Mouse (Mus musculus): ENCODE data around the gene Zdhhc12. TPM values are rescaled to one million over a fixed set of nuclear protein-coding genes. Genes with fewer than 3 reads are reported as not detected.
A peak's percentile ranks its signal among the peaks of the same experiment; 100 is the strongest.

The Zdhhc12 gene
- total RNA-seq, 2 experiments from 2014 or later = 3.4 to 4.2 TPM

- no peak for DNase-seq
Observed at GRCm38 (mm10) chr2:30100214-30100613, 6.8 kb upstream of the Zdhhc12 start.

- peak; percentile 62 for DNase-seq
Observed at GRCm38 (mm10) chr2:30095882-30096527, 2.6 kb upstream of the Zdhhc12 start.

- no peak for DNase-seq
Observed at GRCm38 (mm10) chr2:30094208-30094588, 750 bp upstream of the Zdhhc12 start.

- DNase-seq = no peak
Observed at GRCm38 (mm10) chr2:30092280-30092918, 1.0 kb downstream of the Zdhhc12 start.

- no peak for DNase-seq
Observed at GRCm38 (mm10) chr2:30091521-30091920, 1.9 kb downstream of the Zdhhc12 start.

- DNase-seq = no peak
Observed at GRCm38 (mm10) chr2:30087310-30087709, 6.1 kb downstream of the Zdhhc12 start.

- no peak for DNase-seq
Observed at GRCm38 (mm10) chr2:30084632-30085031, 8.8 kb downstream of the Zdhhc12 start.

- no peak for DNase-seq
Observed at GRCm38 (mm10) chr2:30084113-30084512, 9.3 kb downstream of the Zdhhc12 start.

- DNase-seq = no peak
Observed at GRCm38 (mm10) chr2:30080181-30080800, 13.2 kb downstream of the Zdhhc12 start.

GRCm38 (mm10) chr2:30078760-30079159, 14.7 kb downstream of the Zdhhc12 start:
- DNase-seq = no peak

GRCm38 (mm10) chr2:30078349-30078712, 15.1 kb downstream of the Zdhhc12 start:
- DNase-seq = no peak

- peak; percentile 92 for DNase-seq
Observed at GRCm38 (mm10) chr2:30077502-30078348, 15.7 kb downstream of the Zdhhc12 start, which contains the start of gene Pkn3. Gene Pkn3 (plus strand): TSS chr2:30077684.

- no peak for DNase-seq
Observed at GRCm38 (mm10) chr2:30076959-30077358, 16.5 kb downstream of the Zdhhc12 start.

GRCm38 (mm10) chr2:30076439-30076838, 17.0 kb downstream of the Zdhhc12 start:
- DNase-seq = no peak

GRCm38 (mm10) chr2:30075625-30076024, 17.8 kb downstream of the Zdhhc12 start:
- DNase-seq = no peak

- no peak for DNase-seq
Observed at GRCm38 (mm10) chr2:30073285-30073684, 20.2 kb downstream of the Zdhhc12 start.

GRCm38 (mm10) chr2:30072875-30073274, 20.6 kb downstream of the Zdhhc12 start:
- no peak for DNase-seq

GRCm38 (mm10) chr2:30067962-30068361, 25.5 kb downstream of the Zdhhc12 start:
- no peak for DNase-seq

GRCm38 (mm10) chr2:30067031-30067888, 26.2 kb downstream of the Zdhhc12 start:
- DNase-seq = peak; percentile 47

GRCm38 (mm10) chr2:30066046-30066901, 27.2 kb downstream of the Zdhhc12 start:
- peak; percentile 95 for DNase-seq

- DNase-seq = no peak
Observed at GRCm38 (mm10) chr2:30064298-30064697, 29.1 kb downstream of the Zdhhc12 start.

Measured in gastrocnemius, postnatal 10 days (tissue).